Mouse (Mus musculus) monocyte, adult 5-6 weeks (primary cell): ENCODE measurements around the gene Rnf149. TPM values are rescaled to one million over a fixed set of nuclear protein-coding genes. Genes with fewer than 3 reads are reported as not detected.
A peak's percentile ranks its signal among the peaks of the same experiment; 100 is the strongest.
"Not testable (repeated sequence)": the region's sequence is repeated elsewhere in the genome, so short reads cannot be mapped to it uniquely, and the experiment has no call there.

Experiments
- ATAC-seq: fragments of 153-309, 156-312 bp; replicated peaks from 2 replicates; pipeline ENCODE4 v1.8.0; 2017; ENCODE audit warnings: mild to moderate bottlenecking; ENCODE audit not compliant: low TSS enrichment, insufficient number of reproducible peaks, severe bottlenecking, poor library complexity, low FRiP score
- total RNA-seq: library from RNA; stranded (forward); fragments of 200-1000, 200-491, 200-594 nt; gene quantifications from 3 replicates; pipeline ENCODE4 v1.2.3, GENCODE M21; 2017

Gene Rnf149
- total RNA-seq = 204 to 430 TPM (median 348 TPM) in 3 replicates

GRCm38 (mm10) chr1:39577253-39577705 is at the start of gene Rnf149:
TSS of gene Rnf149 (minus strand) at chr1:39577405.
- peak; percentile 79 for ATAC-seq

GRCm38 (mm10) chr1:39625491-39625890 is 48.3 kb upstream of the Rnf149 start:
- no peak for ATAC-seq

GRCm38 (mm10) chr1:39623729-39624128 is 46.5 kb upstream of the Rnf149 start:
- ATAC-seq = no peak

DNA sequence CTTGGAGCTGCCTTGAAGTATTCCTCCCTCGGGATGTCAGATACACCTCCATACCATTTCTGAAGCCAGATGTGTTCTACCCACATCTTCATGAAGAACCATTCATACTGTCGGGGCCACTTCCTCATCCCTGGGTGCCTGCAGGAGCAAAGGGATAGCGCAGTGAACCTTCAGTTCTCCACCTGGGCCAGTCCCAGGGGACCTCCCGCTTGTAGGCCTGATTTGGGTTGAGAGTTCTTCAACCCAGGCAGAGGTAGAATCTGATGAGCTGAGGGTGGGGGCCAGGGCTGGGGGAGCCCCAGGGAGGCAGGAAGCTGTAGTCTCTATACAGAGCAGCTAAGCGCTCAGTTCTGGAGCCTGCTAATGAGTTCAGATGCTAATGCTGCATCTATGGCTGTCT is 45.9 kb upstream of the Rnf149 start:
- ATAC-seq = no peak

GRCm38 (mm10) chr1:39618524-39618923 is 41.3 kb upstream of the Rnf149 start:
- ATAC-seq = no peak

DNA sequence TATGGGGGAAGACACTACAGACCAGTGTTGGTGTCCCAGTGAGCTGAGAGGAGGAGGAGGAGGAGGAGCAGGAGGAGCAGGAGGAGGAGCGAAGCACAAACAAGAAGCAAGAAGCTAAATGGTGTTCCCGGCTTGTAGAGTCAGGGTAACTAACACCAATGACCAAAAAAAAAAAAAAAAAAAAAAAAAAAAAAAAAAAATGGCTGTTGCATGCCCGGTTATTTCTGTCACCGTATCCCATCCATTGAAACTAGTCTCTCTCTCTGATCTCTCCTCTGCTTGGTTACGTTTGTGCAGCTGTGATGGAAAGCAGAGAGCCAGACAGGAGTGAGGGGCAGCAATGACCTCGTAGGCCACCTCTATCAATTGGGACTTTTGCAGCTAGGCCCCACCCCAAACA is 38.3 kb upstream of the Rnf149 start:
- ATAC-seq = no peak

DNA sequence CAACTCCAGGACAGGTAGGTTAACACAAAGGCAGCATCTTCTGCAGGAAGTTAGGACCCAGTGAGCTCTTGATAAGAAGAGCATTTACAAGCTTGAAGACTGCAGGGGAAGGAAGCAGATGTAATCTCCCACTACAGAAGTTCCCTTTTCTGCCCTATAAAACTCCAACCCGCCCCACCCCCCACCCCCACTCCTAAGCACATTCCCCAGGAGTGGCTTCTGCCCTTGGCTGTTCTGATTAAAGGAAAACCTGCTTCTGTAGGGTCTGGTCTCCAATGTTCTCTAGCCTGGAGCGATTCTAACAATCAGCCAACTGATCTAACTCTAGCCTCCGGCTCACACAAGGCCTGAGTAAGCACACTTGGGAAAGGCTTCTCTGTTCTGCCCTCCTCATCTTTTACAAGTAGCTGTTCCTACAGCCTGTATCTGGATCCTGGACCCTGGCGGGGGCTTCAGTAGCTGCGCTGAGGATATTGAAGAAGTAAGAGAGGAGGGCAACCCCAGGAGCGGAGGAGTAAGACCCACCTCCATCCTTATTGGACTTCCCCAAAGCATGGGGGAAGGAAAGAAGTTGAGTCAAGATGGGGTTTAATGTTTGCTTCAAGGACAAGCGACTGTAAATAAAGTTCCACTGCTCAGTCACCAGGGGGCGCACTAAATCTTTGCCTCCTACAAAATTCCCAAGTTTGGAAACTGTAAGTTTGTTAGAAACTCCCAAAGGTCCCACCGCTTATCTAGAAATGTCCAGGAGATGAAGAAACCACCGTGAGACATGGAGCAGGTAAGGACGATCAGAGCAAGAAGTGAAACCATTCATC is 37.5 kb upstream of the Rnf149 start:
- peak; percentile 71 for ATAC-seq

- ATAC-seq = no peak
These were observed 35.9 kb upstream of the Rnf149 start for GRCm38 (mm10) chr1:39613061-39613460.

DNA sequence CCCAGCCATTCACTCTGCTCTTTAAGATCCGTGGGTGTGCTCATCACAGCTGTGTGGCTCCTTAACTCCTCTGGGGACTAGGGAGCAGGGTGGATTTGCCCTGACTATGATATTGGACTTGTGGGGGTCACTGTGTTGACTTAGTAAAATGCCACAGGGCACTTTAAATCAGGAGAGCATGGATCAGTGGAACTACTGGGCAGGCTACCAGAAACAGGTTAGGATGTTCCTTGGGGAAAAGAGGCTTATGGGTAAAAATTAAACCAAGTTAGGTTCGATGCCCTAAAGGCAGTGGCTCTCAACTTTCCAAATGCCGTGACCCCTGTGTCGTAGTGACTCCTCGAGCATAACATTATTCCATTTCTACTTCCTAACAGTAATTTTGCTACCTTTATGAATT is 35.3 kb upstream of the Rnf149 start:
- ATAC-seq = no peak

DNA sequence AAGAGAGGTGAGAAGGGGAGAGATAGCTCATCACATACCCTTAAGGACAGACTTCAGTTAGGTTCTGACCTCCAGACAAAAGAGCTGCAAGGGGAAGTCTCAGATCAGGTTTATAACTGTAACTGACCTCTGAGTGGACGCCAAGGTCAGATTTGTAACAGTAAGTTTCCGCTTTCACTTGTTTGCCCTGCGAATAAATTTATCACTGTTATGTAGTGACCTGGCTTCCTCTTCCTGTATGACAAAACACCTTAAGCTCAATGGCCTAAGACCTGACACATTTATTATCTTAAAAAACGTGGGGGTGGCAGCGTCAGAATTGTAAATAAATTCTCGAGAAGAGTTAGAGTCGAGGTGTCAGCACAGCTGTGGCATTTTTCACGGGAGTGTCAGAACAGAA is 31.3 kb upstream of the Rnf149 start:
- ATAC-seq = peak; percentile 84

DNA sequence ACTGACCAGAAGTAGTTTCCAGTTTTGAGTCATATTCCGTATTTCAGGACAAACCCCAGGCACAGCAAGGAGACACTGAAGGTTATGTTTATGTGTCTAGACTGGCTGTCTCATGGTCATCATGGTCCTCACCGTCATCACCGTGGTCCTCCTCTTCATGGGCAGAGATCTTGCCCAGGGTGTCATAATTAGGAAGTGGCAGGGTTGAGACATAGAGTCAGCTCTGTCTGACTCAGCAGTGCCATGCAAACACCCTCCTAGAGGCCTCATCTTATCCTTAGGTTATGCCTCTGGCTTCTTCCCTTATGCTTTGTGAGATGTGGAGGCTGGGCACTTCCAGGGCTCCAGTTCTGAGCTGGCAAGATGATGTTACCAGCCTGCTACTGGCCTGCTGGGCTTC is 25.3 kb upstream of the Rnf149 start:
- peak; percentile 97 for ATAC-seq

DNA sequence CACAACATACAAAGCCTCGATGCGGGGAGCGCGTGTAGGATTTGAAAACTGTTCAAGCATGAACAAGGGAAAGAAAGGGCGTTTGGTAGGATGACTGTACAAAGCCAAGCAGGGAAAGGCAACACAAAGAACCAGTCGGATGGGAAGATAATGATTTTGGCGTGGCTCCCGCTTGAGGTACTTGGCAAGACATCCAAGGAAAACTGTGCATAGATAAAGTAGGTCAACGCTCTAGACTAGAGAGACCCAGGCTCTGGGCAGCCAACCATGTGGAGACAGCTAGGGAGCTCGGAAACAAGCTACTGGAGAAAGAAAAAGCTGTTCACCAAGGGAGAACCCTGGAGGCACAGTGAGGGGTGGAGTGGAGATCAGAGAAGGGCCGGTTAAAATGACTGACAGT is 21.5 kb upstream of the Rnf149 start:
- no peak for ATAC-seq

- ATAC-seq = not testable (repeated sequence)
These were observed 19.9 kb upstream of the Rnf149 start for GRCm38 (mm10) chr1:39597135-39597534.

DNA sequence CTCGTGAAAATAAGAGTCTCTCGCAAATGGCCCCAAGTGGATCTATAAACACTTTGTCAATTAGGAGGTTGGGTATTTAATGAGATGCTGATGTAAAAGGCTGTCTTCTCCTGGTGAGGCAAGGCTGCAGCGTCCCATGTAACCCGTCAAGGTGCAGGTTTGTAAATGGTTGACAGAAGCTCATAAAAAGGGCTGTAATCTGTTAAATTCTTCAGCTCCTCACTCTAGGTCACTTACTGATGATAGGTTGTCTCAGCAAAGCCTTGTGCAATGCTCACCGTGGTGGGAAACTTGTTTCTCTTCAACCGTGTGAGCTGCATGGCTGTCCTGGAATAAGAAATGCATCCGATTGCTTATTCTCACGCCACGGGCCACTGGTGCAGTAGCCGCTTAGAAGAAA is 16.6 kb upstream of the Rnf149 start:
- ATAC-seq = no peak

GRCm38 (mm10) chr1:39592090-39592489 is 14.9 kb upstream of the Rnf149 start:
- ATAC-seq = no peak

- ATAC-seq = not testable (repeated sequence)
These were observed 14.4 kb upstream of the Rnf149 start for GRCm38 (mm10) chr1:39591557-39591956.

DNA sequence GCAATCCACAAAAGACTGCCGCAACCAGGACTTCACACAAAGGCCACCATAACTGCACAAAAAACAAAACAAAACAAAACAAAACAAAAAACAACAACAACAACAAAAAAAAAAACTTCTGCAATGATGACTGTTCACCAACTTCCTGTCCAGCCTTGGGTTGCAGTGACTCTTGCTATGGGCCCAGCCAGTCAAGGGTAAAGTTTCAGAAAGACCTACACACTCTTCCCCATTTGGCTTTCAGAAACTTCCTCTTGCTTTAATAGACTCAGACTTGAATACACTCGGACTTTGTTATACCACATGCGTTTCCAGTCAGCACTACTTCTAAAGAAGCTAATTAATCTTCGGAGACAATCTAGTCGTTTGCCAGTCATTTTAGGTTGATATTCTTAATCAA is 13.0 kb upstream of the Rnf149 start:
- peak; percentile 98 for ATAC-seq

- no peak for ATAC-seq
These were observed 8.2 kb upstream of the Rnf149 start for GRCm38 (mm10) chr1:39585416-39585815.

- ATAC-seq = peak; percentile 45
These were observed 6.0 kb upstream of the Rnf149 start for GRCm38 (mm10) chr1:39583173-39583572.

DNA sequence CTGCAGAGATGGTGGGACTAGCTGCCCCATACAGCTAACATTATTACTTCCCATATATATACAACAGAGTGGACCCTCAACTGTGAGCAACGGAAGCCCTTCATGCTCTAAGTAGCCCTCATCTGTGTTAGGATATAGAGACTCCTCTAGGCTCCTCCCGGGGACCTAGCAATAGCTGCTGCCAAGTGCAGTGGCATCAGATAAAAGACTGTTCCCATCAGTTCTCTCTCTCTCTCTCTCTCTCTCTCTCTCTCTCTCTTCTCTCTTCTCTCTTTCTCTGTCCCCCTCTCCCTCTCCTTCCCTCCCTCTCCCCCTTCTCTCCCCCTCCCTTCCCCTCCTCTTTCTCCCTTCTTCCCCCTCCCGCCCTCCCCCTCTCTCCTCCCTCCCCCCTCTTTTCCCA is 4.0 kb upstream of the Rnf149 start:
- no peak for ATAC-seq
